Mouse (Mus musculus) retina, embryonic 14.5 days (tissue): ENCODE measurements at regions not wholly inside any gene's neighbourhood (a gene's known extent, or its start where the extent isn't known, plus 50 kb on each side); places are given as distances from the start of the nearest gene placed in this dataset.

Experiments used
- DNase-seq: peaks from one replicate; pipeline ENCODE4 v3.0.0-alpha.2; 2015; ENCODE audit warnings: low spot score

DNA sequence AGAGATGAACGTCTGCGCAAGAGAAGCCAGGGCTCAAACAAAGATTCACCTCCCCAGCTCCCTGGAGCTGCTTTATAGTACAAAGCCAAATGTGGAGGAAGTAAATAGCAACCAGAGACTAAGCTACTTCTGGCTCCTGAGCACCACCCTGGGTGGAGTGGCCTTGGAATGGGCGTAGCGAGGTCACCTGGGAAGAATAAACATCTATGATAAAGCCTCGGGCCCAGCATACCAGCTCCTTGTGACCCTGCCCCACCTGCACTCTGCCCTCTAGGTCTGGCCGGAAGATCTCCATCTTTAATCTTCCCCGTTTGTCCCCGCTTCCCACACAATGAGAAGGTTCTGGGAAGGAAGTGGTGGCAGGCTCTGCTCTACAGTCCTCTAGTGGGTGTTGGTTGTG, 61.0 kb upstream of the Ptpn3 start:
- no peak for DNase-seq

DNA sequence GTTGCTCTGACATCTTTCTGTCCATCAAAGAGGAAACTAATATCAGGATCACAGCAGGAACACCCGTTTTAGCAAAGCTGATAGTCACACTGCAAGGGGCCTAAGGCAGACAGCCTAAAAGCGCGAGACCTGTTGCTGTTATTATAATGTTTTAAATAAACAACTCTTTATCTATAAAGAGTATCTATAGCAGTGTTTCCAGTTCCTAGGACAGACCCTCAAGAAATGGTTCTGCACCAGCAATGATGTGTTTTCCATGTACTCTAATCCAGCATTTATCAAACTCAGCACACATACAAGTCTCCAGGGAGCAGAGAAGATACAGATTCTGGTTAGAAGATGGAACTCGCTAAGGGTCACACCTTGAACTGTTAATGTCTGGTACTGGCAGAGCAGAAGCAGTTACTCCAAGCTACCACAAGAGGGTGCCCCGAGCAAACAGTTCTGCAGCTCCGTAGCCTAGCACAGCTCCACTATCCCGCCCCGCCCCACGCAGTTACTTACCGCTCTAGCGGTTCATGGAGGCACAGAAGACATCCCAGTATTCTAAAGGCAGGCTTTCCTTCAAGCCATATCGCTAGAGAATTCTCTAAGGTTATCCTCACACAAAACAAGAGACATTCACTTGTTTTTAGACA, 64.2 kb upstream of the Palm2 start:
- peak; percentile 90 for DNase-seq

DNA sequence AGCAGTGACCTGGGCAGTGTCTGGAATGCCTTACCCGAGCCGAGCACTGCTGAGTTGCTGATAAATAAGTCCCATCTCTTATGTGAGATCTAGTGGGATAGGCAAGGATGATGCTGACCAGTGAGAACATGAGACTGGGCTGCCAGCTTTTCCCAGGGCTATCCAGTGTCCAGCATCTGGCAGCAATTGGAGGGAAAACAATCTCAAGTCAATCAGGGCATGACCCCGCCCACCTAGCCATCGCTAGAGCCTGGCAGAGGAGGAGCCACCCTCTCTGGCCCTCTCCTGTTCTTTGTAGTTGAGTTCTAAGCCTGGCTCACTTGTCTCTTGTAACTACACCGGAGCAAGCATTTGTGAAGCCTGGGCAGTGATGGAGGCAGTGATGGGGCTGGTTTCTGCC, 56.2 kb upstream of the Palm2 start:
- no peak for DNase-seq

DNA sequence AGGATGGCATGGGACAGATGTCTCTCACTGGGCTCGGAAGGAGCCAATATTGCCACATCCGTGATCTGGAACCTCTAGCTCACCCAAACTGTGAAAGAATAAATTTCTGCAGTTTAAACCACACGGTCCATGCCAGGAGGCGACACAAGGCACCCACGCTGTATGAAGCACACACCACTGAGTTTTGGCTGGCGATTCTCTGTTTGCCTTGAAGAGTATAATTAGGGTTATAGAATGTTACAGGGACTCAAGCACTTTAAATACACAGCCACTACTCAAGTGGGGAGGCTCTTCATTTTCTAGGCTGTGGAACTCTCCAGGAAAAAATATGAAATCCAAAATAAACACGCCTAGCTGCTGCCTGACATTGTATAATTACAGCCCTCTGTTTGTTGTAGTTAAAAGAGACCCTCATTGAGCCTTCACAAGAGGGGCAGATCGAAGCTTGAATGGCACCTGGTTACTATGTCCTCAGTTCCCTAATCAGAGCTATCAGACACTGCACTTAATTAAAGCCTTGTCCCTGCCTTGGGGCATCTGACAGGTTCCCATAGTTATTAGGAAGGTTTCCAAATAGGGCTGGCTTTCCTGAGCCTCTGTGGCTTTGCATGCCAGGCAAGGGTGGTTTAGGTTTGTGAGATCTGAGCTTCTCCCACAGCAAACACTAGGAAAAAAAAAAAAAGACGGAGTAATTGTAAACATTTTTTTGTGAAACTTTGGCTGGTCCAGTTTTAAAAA, 53.8 kb upstream of the Palm2 start:
- no peak for DNase-seq

DNA sequence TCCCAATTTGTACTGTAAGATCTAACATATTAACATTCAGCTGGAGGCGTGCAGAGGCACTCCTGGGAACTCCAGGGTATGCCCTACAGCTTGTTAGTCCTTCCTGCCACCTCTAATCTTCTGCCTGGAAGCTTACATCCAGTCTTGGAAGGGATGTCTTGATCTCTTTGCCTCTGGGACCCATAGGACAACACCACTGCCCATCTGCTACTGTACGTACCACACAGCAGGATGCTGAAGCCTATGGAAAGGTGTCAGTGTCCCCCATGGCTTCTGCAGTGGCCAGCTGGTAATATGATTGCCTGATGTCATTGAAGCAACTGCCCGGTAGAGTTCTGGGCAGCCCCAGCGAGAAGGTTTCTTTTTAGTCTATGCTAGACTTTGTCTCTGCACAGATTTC, 52.7 kb upstream of the Palm2 start:
- DNase-seq: peak; percentile 15
